Mouse (Mus musculus) hematopoietic multipotent progenitor cell, adult 10-12 weeks (in vitro differentiated cells): ENCODE data around the gene Erbb4. TPM values are rescaled to one million over a fixed set of nuclear protein-coding genes. Genes with fewer than 3 reads are reported as not detected.

Experiments used
- polyA plus RNA-seq: library from polyadenylated mRNA; stranded (reverse); fragments of >175 nt; gene quantifications from 2 replicates; pipeline ENCODE4 v1.2.3, GENCODE M21; 2012; ENCODE audit warnings: low replicate concordance

Erbb4 gene
- polyA plus RNA-seq, result not detected in 2 replicates

GRCm38 (mm10) chr1:69107485-69108158 lies at the start of gene Erbb4:
Gene Erbb4 (minus strand): TSS chr1:69108059.

